Mouse (Mus musculus): Measurements from ENCODE around the gene Cactin. TPM values are rescaled to one million over a fixed set of nuclear protein-coding genes. Genes with fewer than 3 reads are reported as not detected.

Gene Cactin
- polyA plus RNA-seq, 1 experiment from 2014 or later = 35.5 TPM

- 56% methylated on average over 11 of the region's 11 CpGs for WGBS
- Histone ChIP-seq H3K36me3 (no peaks in the 10 kb centered on the region), H3K4me3 (replicated peaks) (no peak overlapping the region), H3K4me2 (replicated peaks) (no peak overlapping the region), H3K9me3 (no peaks in the 10 kb centered on the region), H3K27me3 (peaks cover 52% of the 10 kb centered on the region), H3K9ac (replicated peaks) (no peak overlapping the region), H3K27ac (no peak overlapping the region), H3K4me1 (replicated peaks) (0 out of 2 replicates have a peak, but pooled peaks cover 4% of the 10 kb centered on the region)
- ATAC-seq = no peak
Observed at GRCm38 (mm10) chr10:81334324-81334723, 13.4 kb downstream of the Cactin start.

GRCm38 (mm10) chr10:81335393-81336340 lies 14.8 kb downstream of the Cactin start:
- 33% methylated on average over 18 of the region's 19 CpGs for WGBS
- Histone ChIP-seq H3K4me1 (replicated peaks) (0 out of 2 replicates have a peak, but pooled peaks cover 4% of the 10 kb centered on the region), H3K4me3 (replicated peaks) (no peak overlapping the region), H3K9ac (replicated peaks) (peak overlapping the region; percentile 46; the same call in 1 of the 2 replicates), H3K27me3 (peaks cover 50% of the 10 kb centered on the region), H3K9me3 (no peaks in the 10 kb centered on the region), H3K36me3 (no peaks in the 10 kb centered on the region), H3K27ac (no peak overlapping the region), H3K4me2 (replicated peaks) (no peak overlapping the region)
- no peak for ATAC-seq

DNA sequence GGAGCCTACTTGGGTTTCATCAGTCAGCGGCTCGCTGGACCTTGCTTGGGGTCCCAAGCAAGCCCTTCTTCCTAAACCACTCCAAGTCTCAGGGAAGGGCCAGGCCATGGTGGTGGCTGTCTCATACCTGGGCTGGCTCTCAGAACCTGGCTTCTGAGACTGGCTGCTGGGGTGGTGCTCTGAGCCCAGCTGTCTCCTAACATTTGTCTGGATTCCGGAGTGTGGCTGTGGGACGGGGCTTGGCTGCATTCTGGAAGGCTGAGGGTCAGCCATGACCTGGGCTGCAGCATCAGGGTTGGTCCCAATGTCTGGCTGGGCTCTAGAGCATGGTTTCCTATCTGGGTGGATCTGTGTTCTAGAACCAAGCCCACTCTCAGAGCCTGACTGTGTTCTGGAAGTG lies 15.7 kb downstream of the Cactin start:
- no peak overlapping the region for H3K9ac ChIP-seq (replicated peaks)
- WGBS = 93% methylated on average over 4 of the region's 4 CpGs
- H3K36me3 ChIP-seq = no peaks in the 10 kb centered on the region
- no peak for ATAC-seq
- peaks cover 55% of the 10 kb centered on the region for H3K27me3 ChIP-seq
- H3K27ac ChIP-seq = no peak overlapping the region
- H3K4me3 ChIP-seq (replicated peaks) = no peak overlapping the region
- H3K4me1 ChIP-seq (replicated peaks) = 0 out of 2 replicates have a peak, but pooled peaks cover 4% of the 10 kb centered on the region
- no peak overlapping the region for H3K4me2 ChIP-seq (replicated peaks)
- H3K9me3 ChIP-seq = no peaks in the 10 kb centered on the region

- WGBS = 39% methylated on average over 17 of the region's 17 CpGs
- Histone ChIP-seq H3K9me3 (no peaks in the 10 kb centered on the region), H3K27me3 (peaks cover 67% of the 10 kb centered on the region), H3K4me2 (replicated peaks) (no peak overlapping the region), H3K9ac (replicated peaks) (no peak overlapping the region), H3K27ac (no peak overlapping the region), H3K4me1 (replicated peaks) (peaks cover 9% of the 10 kb centered on the region), H3K36me3 (no peaks in the 10 kb centered on the region), H3K4me3 (replicated peaks) (no peak overlapping the region)
- no peak for ATAC-seq
Observed at GRCm38 (mm10) chr10:81340551-81341332, 19.8 kb downstream of the Cactin start.

GRCm38 (mm10) chr10:81341333-81341949 lies 20.5 kb downstream of the Cactin start:
- ATAC-seq = no peak
- H3K36me3 ChIP-seq = no peaks in the 10 kb centered on the region
- H3K4me2 ChIP-seq (replicated peaks) = no peak overlapping the region
- H3K4me1 ChIP-seq (replicated peaks) = peaks cover 10% of the 10 kb centered on the region
- no peak overlapping the region for H3K9ac ChIP-seq (replicated peaks)
- no peak overlapping the region for H3K27ac ChIP-seq
- 31% methylated on average over 16 of the region's 16 CpGs for whole genome bisulfite sequencing
- no peaks in the 10 kb centered on the region for H3K9me3 ChIP-seq
- H3K27me3 ChIP-seq = peaks cover 73% of the 10 kb centered on the region
- H3K4me3 ChIP-seq (replicated peaks) = no peak overlapping the region

- Histone ChIP-seq H3K27ac (no peak within 1 kb of the TSS), H3K9ac (replicated peaks) (peak within 1 kb of the TSS; percentile 66), H3K9me3 (no peaks in the 10 kb centered on the region), H3K4me3 (replicated peaks) (peak within 1 kb of the TSS; percentile 42), H3K36me3 (peaks cover 4% of the 10 kb centered on the region; the same call in 1 of the 2 replicates), H3K4me2 (replicated peaks) (peak within 1 kb of the TSS; percentile 64), H3K27me3 (peaks cover 79% of the 10 kb centered on the region), H3K4me1 (replicated peaks) (peaks cover 18% of the 10 kb centered on the region)
- ATAC-seq = 0 out of 2 replicates have a peak, but pooled peaks have one; percentile 7
- WGBS = 4% methylated on average over 63 of the region's 67 CpGs
Observed at GRCm38 (mm10) chr10:81342686-81343505, 22.0 kb downstream of the Cactin start, which contains the start of gene Gipc3. TSS of gene Gipc3 (minus strand) at chr10:81343266.

GRCm38 (mm10) chr10:81344421-81345161 lies 23.7 kb downstream of the Cactin start:
- Histone ChIP-seq H3K36me3 (peaks cover 8% of the 10 kb centered on the region; the same call in 1 of the 2 replicates), H3K4me3 (replicated peaks) (no peak overlapping the region), H3K27ac (no peak overlapping the region), H3K9ac (replicated peaks) (no peak overlapping the region), H3K27me3 (peaks cover 71% of the 10 kb centered on the region), H3K9me3 (no peaks in the 10 kb centered on the region), H3K4me1 (replicated peaks) (peaks cover 27% of the 10 kb centered on the region), H3K4me2 (replicated peaks) (no peak overlapping the region)
- 57% methylated on average over 8 of the region's 8 CpGs for WGBS
- no peak for ATAC-seq

DNA sequence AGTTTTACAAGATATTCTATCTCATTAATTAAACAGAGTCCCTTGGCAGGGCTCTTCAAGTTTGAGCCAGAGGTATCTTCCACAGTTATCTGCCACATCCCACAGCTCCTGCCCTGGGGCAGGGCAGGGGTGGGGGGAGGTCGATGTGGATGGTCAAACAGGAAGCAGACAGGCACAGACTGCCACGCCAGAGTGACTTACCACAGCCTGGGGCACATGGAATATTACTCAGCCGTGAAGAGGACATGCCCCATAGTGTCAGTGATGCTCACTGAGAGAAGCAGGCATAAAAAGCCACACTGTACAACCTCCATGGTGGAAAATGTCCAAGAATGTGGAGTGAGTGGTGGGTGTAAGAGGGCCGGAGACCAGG lies 24.2 kb downstream of the Cactin start:
- peaks cover 32% of the 10 kb centered on the region for H3K4me1 ChIP-seq (replicated peaks)
- no peak for ATAC-seq
- H3K4me3 ChIP-seq (replicated peaks) = no peak overlapping the region
- no peak overlapping the region for H3K9ac ChIP-seq (replicated peaks)
- H3K36me3 ChIP-seq = peaks cover 8% of the 10 kb centered on the region; the same call in 1 of the 2 replicates
- no peaks in the 10 kb centered on the region for H3K9me3 ChIP-seq
- peaks cover 71% of the 10 kb centered on the region for H3K27me3 ChIP-seq
- no peak overlapping the region for H3K27ac ChIP-seq
- 92% methylated on average over 4 of the region's 4 CpGs for WGBS
- no peak overlapping the region for H3K4me2 ChIP-seq (replicated peaks)

- 7% methylated on average over 54 of the region's 55 CpGs for WGBS
- no peak overlapping the region for H3K27ac ChIP-seq
- H3K27me3 ChIP-seq = peaks cover 60% of the 10 kb centered on the region
- H3K9ac ChIP-seq (replicated peaks) = peak overlapping the region; percentile 46
- no peak for ATAC-seq
- H3K4me1 ChIP-seq (replicated peaks) = peaks cover 39% of the 10 kb centered on the region
- H3K4me2 ChIP-seq (replicated peaks) = peak overlapping the region; percentile 50
- H3K36me3 ChIP-seq = peaks cover 8% of the 10 kb centered on the region; the same call in 1 of the 2 replicates
- peak overlapping the region; percentile 27 for H3K4me3 ChIP-seq (replicated peaks)
- H3K9me3 ChIP-seq = no peaks in the 10 kb centered on the region
Observed at GRCm38 (mm10) chr10:81346453-81347067, 25.7 kb downstream of the Cactin start.

DNA sequence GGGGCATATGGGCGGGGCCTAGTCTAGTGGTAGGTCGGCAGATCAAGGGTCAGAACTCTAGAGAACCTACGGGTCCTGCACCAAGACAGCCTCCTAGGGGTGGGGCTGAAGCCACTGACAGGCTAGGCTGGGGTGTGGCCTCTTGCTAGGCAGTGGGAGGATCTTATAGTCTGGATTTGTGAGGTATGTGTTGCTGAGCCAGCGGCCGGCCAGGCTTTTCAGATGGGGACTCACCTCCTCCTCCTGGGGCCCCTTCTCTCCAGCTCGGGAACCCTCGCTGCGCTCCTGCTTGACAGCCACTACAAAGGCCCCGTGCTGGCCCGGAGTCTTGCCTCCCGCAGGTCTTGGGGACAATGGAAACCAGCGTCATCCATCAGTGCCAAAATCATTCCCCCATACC lies 28.2 kb downstream of the Cactin start:
- no peak for ATAC-seq
- peaks cover 35% of the 10 kb centered on the region for H3K27me3 ChIP-seq
- no peak overlapping the region for H3K27ac ChIP-seq
- H3K9me3 ChIP-seq = no peaks in the 10 kb centered on the region
- H3K4me1 ChIP-seq (replicated peaks) = peaks cover 30% of the 10 kb centered on the region
- peak overlapping the region; percentile 81 for H3K4me3 ChIP-seq (replicated peaks)
- peak overlapping the region; percentile 77; the same call in 1 of the 2 replicates for H3K9ac ChIP-seq (replicated peaks)
- H3K4me2 ChIP-seq (replicated peaks) = peak overlapping the region; percentile 97
- 3% methylated on average over 12 of the region's 12 CpGs for WGBS
- peaks cover 8% of the 10 kb centered on the region; the same call in 1 of the 2 replicates for H3K36me3 ChIP-seq
